Mouse (Mus musculus): ENCODE results near the gene Elp4. TPM values are rescaled to one million over a fixed set of nuclear protein-coding genes. Genes with fewer than 3 reads are reported as not detected.

The Elp4 gene
- polyA plus RNA-seq, 1 experiment from 2014 or later: 44.4 TPM

DNA sequence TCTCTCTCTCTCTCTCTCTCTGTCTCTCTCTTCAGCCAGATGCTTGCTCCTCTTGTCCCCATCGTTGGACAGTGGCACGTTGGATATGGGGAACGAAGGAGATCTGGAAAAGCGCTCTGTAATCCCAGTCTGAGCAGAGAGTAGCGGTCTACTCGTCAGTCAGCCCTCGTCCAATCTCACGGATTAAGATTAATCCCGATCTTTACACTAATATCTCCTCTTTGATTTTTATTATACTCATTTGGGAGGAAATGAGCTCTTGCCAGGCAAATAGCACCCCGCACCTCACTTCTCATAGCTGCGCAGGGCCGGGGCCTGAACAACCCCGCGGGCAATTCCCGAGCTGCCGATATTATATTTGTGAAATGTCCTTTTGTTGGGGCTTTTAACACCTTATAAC lies 242.2 kb downstream of the Elp4 start:
- ATAC-seq (ENCODE audit: low FRiP score, low TSS enrichment): no peak
- Histone ChIP-seq H3K9me3 (ENCODE audit: control insufficient read depth, low read length) (no peaks in the 10 kb centered on the region), H3K9ac (ENCODE audit: low read depth, low read length) (no peak overlapping the region), H3K4me1 (ENCODE audit: control insufficient read depth, insufficient read depth, low read length) (no peaks in the 10 kb centered on the region), H3K27me3 (ENCODE audit: control insufficient read depth, insufficient read depth, low read length) (peaks cover 98% of the 10 kb centered on the region), H3K36me3 (ENCODE audit: control insufficient read depth, insufficient read depth, low read length) (no peaks in the 10 kb centered on the region), H3K4me3 (ENCODE audit: low read length) (no peak overlapping the region), H3K4me2 (replicated peaks; ENCODE audit: low read depth, low read length) (no peak overlapping the region), H3K27ac (ENCODE audit: low read depth, low read length) (no peak overlapping the region)
- 2% methylated on average over 16 of the region's 16 CpGs for whole genome bisulfite sequencing

DNA sequence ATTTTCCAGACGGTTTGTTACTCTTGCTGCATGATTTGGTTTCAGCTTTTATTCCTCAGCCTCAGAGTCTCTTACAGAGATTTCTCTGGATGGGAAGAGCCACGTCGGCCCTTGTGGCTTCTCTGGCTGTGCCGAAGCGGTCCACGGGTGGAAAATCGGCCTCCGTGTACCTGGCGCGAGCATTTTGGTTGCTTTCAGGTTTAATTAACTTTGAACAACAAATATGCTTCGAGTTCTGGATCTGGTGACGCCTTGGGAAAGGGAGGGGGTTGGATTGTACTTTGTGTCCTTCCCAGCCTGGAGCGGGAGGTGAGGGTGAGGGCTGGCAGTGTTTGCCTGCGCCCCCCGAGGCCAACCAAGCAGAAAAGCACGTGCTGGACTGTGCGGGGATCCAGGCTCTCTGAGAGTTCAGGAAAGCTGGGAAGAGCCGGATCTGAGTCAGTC lies 242.7 kb downstream of the Elp4 start:
- no peak overlapping the region for H3K27ac ChIP-seq (ENCODE audit: low read depth, low read length)
- H3K4me3 ChIP-seq (ENCODE audit: low read length): no peak overlapping the region
- 2% methylated on average over 18 of the region's 18 CpGs for WGBS
- no peaks in the 10 kb centered on the region for H3K9me3 ChIP-seq (ENCODE audit: control insufficient read depth, low read length)
- no peak overlapping the region for H3K4me2 ChIP-seq (replicated peaks; ENCODE audit: low read depth, low read length)
- no peak overlapping the region for H3K9ac ChIP-seq (ENCODE audit: low read depth, low read length)
- peaks cover 98% of the 10 kb centered on the region for H3K27me3 ChIP-seq (ENCODE audit: control insufficient read depth, insufficient read depth, low read length)
- ATAC-seq (ENCODE audit: low FRiP score, low TSS enrichment): no peak
- no peaks in the 10 kb centered on the region for H3K36me3 ChIP-seq (ENCODE audit: control insufficient read depth, insufficient read depth, low read length)
- no peaks in the 10 kb centered on the region for H3K4me1 ChIP-seq (ENCODE audit: control insufficient read depth, insufficient read depth, low read length)

DNA sequence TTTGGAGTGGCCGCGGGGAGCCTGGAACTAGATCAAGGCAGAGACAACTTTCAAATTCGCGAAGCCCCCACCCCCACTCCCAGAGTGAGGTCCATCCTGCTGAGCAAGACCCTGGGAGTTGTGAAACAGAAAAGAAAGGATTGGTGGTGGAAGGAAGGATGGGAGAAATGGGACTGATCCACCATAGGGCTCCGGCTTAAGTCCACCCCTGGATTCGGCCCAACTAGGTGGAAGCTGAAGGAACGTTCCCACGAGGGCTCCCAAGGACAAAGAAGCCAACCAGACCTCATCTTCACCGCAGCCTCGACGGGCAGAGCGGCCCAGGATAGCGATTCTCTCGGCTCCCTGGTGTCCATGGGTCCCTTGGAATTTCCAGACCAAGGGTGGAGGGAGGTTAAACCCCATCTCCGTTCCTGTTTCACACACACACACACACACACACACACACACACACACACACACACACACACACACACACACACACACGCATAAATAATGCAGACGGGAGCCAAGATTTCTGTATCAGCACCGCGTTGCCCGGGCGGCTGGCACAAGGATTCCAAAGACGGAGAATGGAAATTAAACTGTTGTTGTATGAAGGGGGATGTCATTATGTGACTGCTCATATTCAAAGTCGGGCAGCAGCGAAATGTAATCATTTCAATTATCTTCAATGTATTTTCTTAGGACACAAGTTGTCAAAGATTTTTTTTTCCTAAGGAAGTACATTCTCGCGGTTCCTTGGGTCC lies 243.3 kb downstream of the Elp4 start:
- under 1% methylated on average over 26 of the region's 26 CpGs for WGBS
- no peak overlapping the region for H3K9ac ChIP-seq (ENCODE audit: low read depth, low read length)
- no peak overlapping the region for H3K4me2 ChIP-seq (replicated peaks; ENCODE audit: low read depth, low read length)

DNA sequence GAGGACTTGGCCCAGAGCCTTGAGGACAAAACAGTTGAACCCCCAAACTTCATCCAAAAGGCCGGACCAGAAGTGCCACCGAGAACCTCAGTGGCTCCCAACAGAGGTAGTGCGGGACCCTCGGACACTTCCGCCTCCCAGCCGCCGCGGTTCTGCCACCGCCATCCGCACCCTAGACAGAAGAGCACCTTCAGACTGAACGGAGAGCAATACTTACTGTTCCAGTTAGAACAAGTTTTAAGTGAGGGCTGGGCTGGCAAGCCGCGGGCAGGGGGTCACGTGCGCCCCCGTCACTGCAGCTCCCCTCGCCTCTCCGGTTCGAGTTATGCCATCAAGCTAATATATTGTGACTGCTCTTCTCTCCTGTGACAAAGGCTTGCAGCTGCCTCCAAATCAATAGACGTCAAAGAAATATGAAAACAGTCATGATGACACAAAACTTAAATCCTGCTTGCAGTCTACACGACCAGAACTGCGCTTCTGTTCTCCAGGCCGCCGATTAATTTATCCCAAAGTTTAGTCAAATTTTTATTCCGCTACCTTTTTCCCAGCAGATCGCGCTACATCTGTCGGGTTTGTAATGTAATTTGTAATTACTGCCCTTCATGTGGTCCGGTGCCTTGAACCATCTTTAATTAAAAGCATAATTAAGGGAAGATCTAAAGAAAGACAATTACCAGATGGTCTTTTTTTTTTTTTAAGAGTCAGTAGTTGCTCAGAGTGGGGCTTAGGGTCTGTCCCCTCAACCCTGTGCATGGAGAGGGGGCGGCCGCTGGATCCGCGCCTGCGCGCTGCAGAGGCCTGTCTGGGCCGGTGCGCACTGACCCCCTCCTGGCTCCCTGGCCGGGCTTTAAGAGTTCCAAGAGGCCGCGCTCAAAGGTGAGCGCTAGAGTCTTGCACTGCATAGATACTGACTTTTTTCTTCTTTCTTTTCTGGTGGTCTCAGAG lies 244.2 kb downstream of the Elp4 start:
- Histone ChIP-seq H3K27me3 (ENCODE audit: control insufficient read depth, insufficient read depth, low read length) (peaks cover 95% of the 10 kb centered on the region), H3K9ac (ENCODE audit: low read depth, low read length) (no peak overlapping the region), H3K27ac (ENCODE audit: low read depth, low read length) (no peak overlapping the region), H3K4me3 (ENCODE audit: low read length) (peak overlapping the region; percentile 3; the same call in 1 of the 2 replicates), H3K36me3 (ENCODE audit: control insufficient read depth, insufficient read depth, low read length) (no peaks in the 10 kb centered on the region), H3K4me1 (ENCODE audit: control insufficient read depth, insufficient read depth, low read length) (no peaks in the 10 kb centered on the region), H3K9me3 (ENCODE audit: control insufficient read depth, low read length) (no peaks in the 10 kb centered on the region), H3K4me2 (replicated peaks; ENCODE audit: low read depth, low read length) (no peak overlapping the region)
- ATAC-seq (ENCODE audit: low FRiP score, low TSS enrichment): no peak; the same call in 1 of the 2 replicates
- WGBS: under 1% methylated on average over 41 of the region's 41 CpGs

More for the DNA sequence above, 243.3 kb downstream of the Elp4 start:
- Histone ChIP-seq H3K9me3 (ENCODE audit: control insufficient read depth, low read length) (no peaks in the 10 kb centered on the region), H3K4me3 (ENCODE audit: low read length) (no peak overlapping the region), H3K4me1 (ENCODE audit: control insufficient read depth, insufficient read depth, low read length) (no peaks in the 10 kb centered on the region), H3K27ac (ENCODE audit: low read depth, low read length) (no peak overlapping the region), H3K36me3 (ENCODE audit: control insufficient read depth, insufficient read depth, low read length) (no peaks in the 10 kb centered on the region), H3K27me3 (ENCODE audit: control insufficient read depth, insufficient read depth, low read length) (peaks cover 97% of the 10 kb centered on the region)
- ATAC-seq (ENCODE audit: low FRiP score, low TSS enrichment): no peak

DNA sequence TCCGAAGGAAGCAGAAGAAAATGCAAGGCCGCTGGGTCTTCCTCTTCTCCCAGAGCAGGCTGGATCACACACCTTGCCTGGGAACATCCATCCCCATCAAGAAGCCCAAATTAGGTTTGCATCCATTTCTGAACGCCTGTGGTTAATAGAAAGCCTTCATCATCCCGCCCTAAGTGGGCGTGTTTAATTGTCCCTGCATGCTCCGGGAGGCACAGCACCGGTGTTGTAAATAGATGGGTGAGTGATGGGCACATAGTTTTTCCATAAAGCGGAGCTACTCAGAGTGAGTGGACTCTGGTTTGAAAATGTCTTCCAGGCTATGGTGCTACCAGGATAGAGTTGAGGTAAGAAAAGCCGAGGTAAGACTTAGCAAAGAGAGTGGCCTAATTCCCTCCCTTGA lies 245.0 kb downstream of the Elp4 start:
- no peak overlapping the region for H3K9ac ChIP-seq (ENCODE audit: low read depth, low read length)
- H3K27ac ChIP-seq (ENCODE audit: low read depth, low read length): no peak overlapping the region
- H3K4me3 ChIP-seq (ENCODE audit: low read length): no peak overlapping the region
- WGBS: 6% methylated on average over 9 of the region's 9 CpGs
- peaks cover 91% of the 10 kb centered on the region for H3K27me3 ChIP-seq (ENCODE audit: control insufficient read depth, insufficient read depth, low read length)
- H3K4me2 ChIP-seq (replicated peaks; ENCODE audit: low read depth, low read length): no peak overlapping the region
- H3K36me3 ChIP-seq (ENCODE audit: control insufficient read depth, insufficient read depth, low read length): no peaks in the 10 kb centered on the region
- no peak for ATAC-seq (ENCODE audit: low FRiP score, low TSS enrichment)
- no peaks in the 10 kb centered on the region for H3K9me3 ChIP-seq (ENCODE audit: control insufficient read depth, low read length)
- H3K4me1 ChIP-seq (ENCODE audit: control insufficient read depth, insufficient read depth, low read length): no peaks in the 10 kb centered on the region

DNA sequence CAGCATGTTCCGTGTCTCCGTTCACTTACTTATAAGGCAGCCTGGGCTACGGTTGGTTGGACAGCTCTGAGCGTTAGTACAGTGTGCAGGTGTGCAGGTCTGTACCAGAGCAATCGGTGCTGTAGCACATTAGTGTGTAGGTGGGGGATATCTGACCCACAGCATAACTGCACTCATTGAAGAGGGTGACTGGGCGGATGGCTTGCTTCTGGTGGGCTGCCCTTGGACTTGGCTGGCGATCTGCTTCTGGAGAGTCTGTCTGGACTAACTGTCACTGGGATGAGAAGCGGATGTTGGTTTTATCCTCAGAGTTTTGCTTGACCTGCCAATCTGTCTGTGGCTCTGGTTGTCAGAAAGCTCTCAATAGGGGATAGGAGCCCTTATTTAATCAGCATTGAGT lies 247.9 kb downstream of the Elp4 start:
- no peak overlapping the region for H3K9ac ChIP-seq (ENCODE audit: low read depth, low read length)
- H3K9me3 ChIP-seq (ENCODE audit: control insufficient read depth, low read length): no peaks in the 10 kb centered on the region
- H3K27ac ChIP-seq (ENCODE audit: low read depth, low read length): no peak overlapping the region
- H3K27me3 ChIP-seq (ENCODE audit: control insufficient read depth, insufficient read depth, low read length): peaks cover 66% of the 10 kb centered on the region
- no peak for ATAC-seq (ENCODE audit: low FRiP score, low TSS enrichment)
- H3K4me1 ChIP-seq (ENCODE audit: control insufficient read depth, insufficient read depth, low read length): no peaks in the 10 kb centered on the region
- H3K4me3 ChIP-seq (ENCODE audit: low read length): no peak overlapping the region
- 69% methylated on average over 8 of the region's 8 CpGs for WGBS
- no peaks in the 10 kb centered on the region for H3K36me3 ChIP-seq (ENCODE audit: control insufficient read depth, insufficient read depth, low read length)
- H3K4me2 ChIP-seq (replicated peaks; ENCODE audit: low read depth, low read length): no peak overlapping the region

Other genes with a start within 250 kb of the Elp4 start
- 0.12 and 0.46 TPM in 2 replicates for gene Pax6, start 235.7 kb downstream of the Elp4 start, polyA plus RNA-seq (2014; fragmentation: Nextera tagmentation; extraction: Ambion mirVana)
- 133 and 174 TPM in 2 replicates for gene Immp1l, start 74 bp upstream of the Elp4 start, polyA plus RNA-seq (2014; fragmentation: Nextera tagmentation; extraction: Ambion mirVana)
- gene Dnajc24, start 99.0 kb upstream of the Elp4 start, polyA plus RNA-seq (2014; fragmentation: Nextera tagmentation; extraction: Ambion mirVana): 39.4 and 45.0 TPM in 2 replicates